Mouse (Mus musculus) cerebellum, adult 9-11 months (tissue): ENCODE measurements around the gene Grik3.

ENCODE experiments used
- DNase-seq: peaks from one replicate; pipeline ENCODE4 v3.0.0; 2022

Grik3 gene

GRCm38 (mm10) chr4:125490661-125491504 is at the start of gene Grik3:
TSS of gene Grik3 (plus strand) at chr4:125490700.
- DNase-seq, result no peak

- no peak for DNase-seq
Measured at GRCm38 (mm10) chr4:125441821-125442220, 48.7 kb upstream of the Grik3 start.

- no peak for DNase-seq
Measured at GRCm38 (mm10) chr4:125444366-125444765, 46.1 kb upstream of the Grik3 start.

GRCm38 (mm10) chr4:125450602-125451321 is 39.7 kb upstream of the Grik3 start:
- DNase-seq, result no peak

- DNase-seq, result no peak
Measured at GRCm38 (mm10) chr4:125451821-125452220, 38.7 kb upstream of the Grik3 start.

GRCm38 (mm10) chr4:125456506-125456905 is 34.0 kb upstream of the Grik3 start:
- no peak for DNase-seq

GRCm38 (mm10) chr4:125457152-125458093 is 33.1 kb upstream of the Grik3 start:
- no peak for DNase-seq

- DNase-seq, result no peak
Measured at GRCm38 (mm10) chr4:125459791-125460190, 30.7 kb upstream of the Grik3 start.

- no peak for DNase-seq
Measured at GRCm38 (mm10) chr4:125469711-125470372, 20.7 kb upstream of the Grik3 start.

- DNase-seq, result no peak
Measured at GRCm38 (mm10) chr4:125474903-125475302, 15.6 kb upstream of the Grik3 start.

- DNase-seq, result no peak
Measured at GRCm38 (mm10) chr4:125478071-125478470, 12.4 kb upstream of the Grik3 start.

- DNase-seq, result no peak
Measured at GRCm38 (mm10) chr4:125481256-125481655, 9.2 kb upstream of the Grik3 start.

GRCm38 (mm10) chr4:125484131-125484530 is 6.4 kb upstream of the Grik3 start:
- DNase-seq, result no peak

GRCm38 (mm10) chr4:125485416-125486239 is 4.9 kb upstream of the Grik3 start:
- no peak for DNase-seq

- no peak for DNase-seq
Measured at GRCm38 (mm10) chr4:125486616-125487015, 3.9 kb upstream of the Grik3 start.

- DNase-seq, result no peak
Measured at GRCm38 (mm10) chr4:125487031-125487430, 3.5 kb upstream of the Grik3 start.

- no peak for DNase-seq
Measured at GRCm38 (mm10) chr4:125488796-125489637, 1.5 kb upstream of the Grik3 start.

GRCm38 (mm10) chr4:125489901-125490590 is 454 bp upstream of the Grik3 start:
- no peak for DNase-seq

- DNase-seq, result no peak
Measured at GRCm38 (mm10) chr4:125491505-125492121, 1.1 kb downstream of the Grik3 start.
